Mouse (Mus musculus): ENCODE measurements around the gene 1810010H24Rik. TPM values are rescaled to one million over a fixed set of nuclear protein-coding genes. Genes with fewer than 3 reads are reported as not detected.
"Not testable (repeated sequence)": the region's sequence is repeated elsewhere in the genome, so short reads cannot be mapped to it uniquely, and the experiment has no call there.

The 1810010H24Rik gene
- total RNA-seq, 1 experiment = 5.7 TPM

- Histone ChIP-seq H3K4me3 (ENCODE audit: insufficient read depth in 1 of 2, low read depth in 1 of 2, low read length in 2 of 2, poor library complexity in 1 of 2, severe bottlenecking in 1 of 2) (no peak overlapping the region), H3K9me3 (ENCODE audit: control insufficient read depth, insufficient read depth, low read depth, low read length) (no peaks in the 10 kb centered on the region), H3K27ac (ENCODE audit: insufficient read depth, low read depth, low read length, poor library complexity, severe bottlenecking) (no peak overlapping the region), H3K4me1 (ENCODE audit: control insufficient read depth in 2 of 2, insufficient read depth in 2 of 2, low read length in 2 of 2, poor library complexity in 1 of 2) (peaks cover 0 to 2% of the 10 kb centered on the region in 2 experiments; a peak in 2 of 4 replicates), H3K9ac (ENCODE audit: insufficient read depth, low read depth, low read length, poor library complexity, severe bottlenecking) (no peak overlapping the region), H3K36me3 (ENCODE audit: control insufficient read depth, insufficient read depth, low read length, poor library complexity, severe bottlenecking) (peaks cover 9% of the 10 kb centered on the region)
- TF ChIP-seq HCFC1 (IDR thresholded peaks at IDR 0.05; ENCODE audit: borderline replicate concordance, insufficient read depth, low read length) (no peak), CHD2 (IDR thresholded peaks at IDR 0.05; ENCODE audit: low read depth, low read length) (no peak), ZC3H11A (IDR thresholded peaks at IDR 0.05; ENCODE audit: borderline replicate concordance, low read depth, low read length) (no peak), ZNF384 (IDR thresholded peaks at IDR 0.05; ENCODE audit: low read depth, low read length) (no peak), MAFK (IDR thresholded peaks at IDR 0.05; ENCODE audit: insufficient read depth, low read depth, low read length) (no peak)
- DNase-seq (ENCODE audit: low read depth, low spot score) = no peak
- in situ Hi-C loops (cut with MboI; ENCODE audit: low sequenced_read_pairs in 2 of 2, unreplicated experiment in 2 of 2) = no loop called here
These were observed 43.1 kb upstream of the 1810010H24Rik start for GRCm38 (mm10) chr11:106982351-106982750.

- in situ Hi-C loops (cut with MboI; ENCODE audit: low sequenced_read_pairs in 2 of 2, unreplicated experiment in 2 of 2); H3K9ac ChIP-seq (ENCODE audit: insufficient read depth, low read depth, low read length, poor library complexity, severe bottlenecking); H3K4me1 ChIP-seq (ENCODE audit: control insufficient read depth in 2 of 2, insufficient read depth in 2 of 2, low read length in 2 of 2, poor library complexity in 1 of 2); DNase-seq (ENCODE audit: low read depth, low spot score); H3K4me3 ChIP-seq (ENCODE audit: insufficient read depth in 1 of 2, low read depth in 1 of 2, low read length in 2 of 2, poor library complexity in 1 of 2, severe bottlenecking in 1 of 2); H3K27ac ChIP-seq (ENCODE audit: insufficient read depth, low read depth, low read length, poor library complexity, severe bottlenecking); H3K9me3 ChIP-seq (ENCODE audit: control insufficient read depth, insufficient read depth, low read depth, low read length): not testable (repeated sequence)
- TF ChIP-seq ZNF384 (IDR thresholded peaks at IDR 0.05; ENCODE audit: low read depth, low read length) = peak; percentile 89
- H3K36me3 ChIP-seq (ENCODE audit: control insufficient read depth, insufficient read depth, low read length, poor library complexity, severe bottlenecking) = peaks cover 32% of the 10 kb centered on the region
These were observed 39.4 kb upstream of the 1810010H24Rik start for GRCm38 (mm10) chr11:106985979-106986604.

GRCm38 (mm10) chr11:106987384-106987783 is 38.1 kb upstream of the 1810010H24Rik start:
- no peak for DNase-seq (ENCODE audit: low read depth, low spot score)
- peaks cover 0 to 2% of the 10 kb centered on the region in 2 experiments; a peak in 2 of 4 replicates for H3K4me1 ChIP-seq (ENCODE audit: control insufficient read depth in 2 of 2, insufficient read depth in 2 of 2, low read length in 2 of 2, poor library complexity in 1 of 2)
- no peak overlapping the region for H3K27ac ChIP-seq (ENCODE audit: insufficient read depth, low read depth, low read length, poor library complexity, severe bottlenecking)
- in situ Hi-C loops (cut with MboI; ENCODE audit: low sequenced_read_pairs in 2 of 2, unreplicated experiment in 2 of 2) = no loop called here
- TF ChIP-seq MAFK (IDR thresholded peaks at IDR 0.05; ENCODE audit: insufficient read depth, low read depth, low read length) (no peak), ZC3H11A (IDR thresholded peaks at IDR 0.05; ENCODE audit: borderline replicate concordance, low read depth, low read length) (no peak), CHD2 (IDR thresholded peaks at IDR 0.05; ENCODE audit: low read depth, low read length) (no peak; the same call in 1 of the 2 replicates), HCFC1 (IDR thresholded peaks at IDR 0.05; ENCODE audit: borderline replicate concordance, insufficient read depth, low read length) (no peak), ZNF384 (IDR thresholded peaks at IDR 0.05; ENCODE audit: low read depth, low read length) (no peak)
- peaks cover 40% of the 10 kb centered on the region for H3K36me3 ChIP-seq (ENCODE audit: control insufficient read depth, insufficient read depth, low read length, poor library complexity, severe bottlenecking)
- no peaks in the 10 kb centered on the region for H3K9me3 ChIP-seq (ENCODE audit: control insufficient read depth, insufficient read depth, low read depth, low read length)
- H3K9ac ChIP-seq (ENCODE audit: insufficient read depth, low read depth, low read length, poor library complexity, severe bottlenecking) = no peak overlapping the region
- no peak overlapping the region for H3K4me3 ChIP-seq (ENCODE audit: insufficient read depth in 1 of 2, low read depth in 1 of 2, low read length in 2 of 2, poor library complexity in 1 of 2, severe bottlenecking in 1 of 2)

- no peak for TF ChIP-seq CHD2 (IDR thresholded peaks at IDR 0.05; ENCODE audit: low read depth, low read length)
- no peak for TF ChIP-seq HCFC1 (IDR thresholded peaks at IDR 0.05; ENCODE audit: borderline replicate concordance, insufficient read depth, low read length)
- TF ChIP-seq MAFK (IDR thresholded peaks at IDR 0.05; ENCODE audit: insufficient read depth, low read depth, low read length) = no peak
- no peak for TF ChIP-seq ZC3H11A (IDR thresholded peaks at IDR 0.05; ENCODE audit: borderline replicate concordance, low read depth, low read length)
- no peak for TF ChIP-seq ZNF384 (IDR thresholded peaks at IDR 0.05; ENCODE audit: low read depth, low read length)
- Histone ChIP-seq H3K4me3 (ENCODE audit: insufficient read depth in 1 of 2, low read depth in 1 of 2, low read length in 2 of 2, poor library complexity in 1 of 2, severe bottlenecking in 1 of 2) (no peak overlapping the region), H3K27ac (ENCODE audit: insufficient read depth, low read depth, low read length, poor library complexity, severe bottlenecking) (no peak overlapping the region), H3K36me3 (ENCODE audit: control insufficient read depth, insufficient read depth, low read length, poor library complexity, severe bottlenecking) (peaks cover 58% of the 10 kb centered on the region), H3K9me3 (ENCODE audit: control insufficient read depth, insufficient read depth, low read depth, low read length) (no peaks in the 10 kb centered on the region), H3K9ac (ENCODE audit: insufficient read depth, low read depth, low read length, poor library complexity, severe bottlenecking) (no peak overlapping the region), H3K4me1 (ENCODE audit: control insufficient read depth in 2 of 2, insufficient read depth in 2 of 2, low read length in 2 of 2, poor library complexity in 1 of 2) (peaks cover 2 to 4% of the 10 kb centered on the region in 2 experiments; a peak in 3 of 4 replicates)
- in situ Hi-C loops (cut with MboI; ENCODE audit: low sequenced_read_pairs in 2 of 2, unreplicated experiment in 2 of 2) = no loop called here
- DNase-seq (ENCODE audit: low read depth, low spot score) = no peak
These were observed 31.0 kb upstream of the 1810010H24Rik start for GRCm38 (mm10) chr11:106994246-106995085.

- H3K9me3 ChIP-seq (ENCODE audit: control insufficient read depth, insufficient read depth, low read depth, low read length); DNase-seq (ENCODE audit: low read depth, low spot score); H3K27ac ChIP-seq (ENCODE audit: insufficient read depth, low read depth, low read length, poor library complexity, severe bottlenecking); in situ Hi-C loops (cut with MboI; ENCODE audit: low sequenced_read_pairs in 2 of 2, unreplicated experiment in 2 of 2); H3K4me1 ChIP-seq (ENCODE audit: control insufficient read depth in 2 of 2, insufficient read depth in 2 of 2, low read length in 2 of 2, poor library complexity in 1 of 2); H3K9ac ChIP-seq (ENCODE audit: insufficient read depth, low read depth, low read length, poor library complexity, severe bottlenecking): not testable (repeated sequence)
- H3K36me3 ChIP-seq (ENCODE audit: control insufficient read depth, insufficient read depth, low read length, poor library complexity, severe bottlenecking) = peaks cover 47% of the 10 kb centered on the region
- peak overlapping the region; percentile 88 to 96; a peak in 3 of 4 replicates for H3K4me3 ChIP-seq (ENCODE audit: insufficient read depth in 1 of 2, low read depth in 1 of 2, low read length in 2 of 2, poor library complexity in 1 of 2, severe bottlenecking in 1 of 2)
These were observed 29.0 kb upstream of the 1810010H24Rik start for GRCm38 (mm10) chr11:106996492-106996891.

Measured in ES-E14 (cell line).